Mouse (Mus musculus) frontal cortex, postnatal 36 days (tissue): ENCODE measurements around the gene Olfr692.
A peak's percentile ranks its signal among the peaks of the same experiment; 100 is the strongest.
"Not testable (repeated sequence)": the region's sequence is repeated elsewhere in the genome, so short reads cannot be mapped to it uniquely, and the experiment has no call there.

Experiments
- DNase-seq, 2 experiments: peaks; one replicate each; pipeline ENCODE4 v3.0.0; 2022; ENCODE audit warnings: low spot score in 2 of 2

Olfr692 gene

DNA sequence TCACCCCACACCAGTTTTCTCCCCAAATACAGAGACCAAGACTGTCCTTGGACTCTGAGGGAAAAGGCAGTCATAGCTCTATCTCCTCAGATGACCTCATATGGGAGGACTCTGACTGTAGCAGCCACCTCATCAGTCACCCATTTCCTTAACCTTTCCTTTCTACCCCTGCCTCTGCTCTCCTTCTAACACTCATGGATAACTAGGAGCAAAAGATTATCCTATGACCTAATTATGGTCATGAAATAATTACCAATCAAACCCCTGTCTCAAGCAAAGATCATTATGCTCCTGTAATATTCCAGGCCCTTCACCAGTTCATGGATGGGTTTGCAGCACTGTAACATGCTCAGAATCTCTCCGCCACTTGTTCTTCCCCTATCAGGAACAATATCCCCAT, at the start of gene Olfr692:
TSS of gene Olfr692 (plus strand) at position 301 of the 400 bp plus-strand sequence.
- no peak for DNase-seq

- DNase-seq = no peak
Observed at GRCm38 (mm10) chr7:105325302-105325701, 42.7 kb upstream of the Olfr692 start.

GRCm38 (mm10) chr7:105334004-105334403, 34.0 kb upstream of the Olfr692 start, which contains the start of gene Olfr690:
Gene Olfr690, minus strand, starts transcription at chr7:105334104.
- no peak for DNase-seq

DNA sequence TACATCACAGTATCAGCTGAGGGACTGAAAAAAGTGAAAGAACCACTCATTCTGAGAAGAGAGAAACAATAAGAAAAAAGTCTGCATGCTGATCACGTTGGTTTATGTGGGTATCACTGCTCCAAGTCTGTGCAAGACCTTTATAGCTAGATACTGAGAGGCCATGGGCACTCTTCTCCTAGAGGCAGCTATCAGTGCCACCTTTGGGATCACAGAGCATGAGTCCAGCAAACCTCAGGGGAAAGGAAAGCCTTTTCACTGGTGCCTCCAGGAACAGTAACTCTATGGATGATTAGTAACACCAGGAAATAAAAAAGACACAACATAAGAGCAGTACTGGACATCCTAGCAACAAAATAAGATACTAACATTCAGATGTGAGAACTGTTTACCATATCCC, 25.9 kb upstream of the Olfr692 start, which contains the start of gene Olfr691:
TSS of gene Olfr691 (minus strand) at position 101 of the 400 bp plus-strand sequence.
- DNase-seq = no peak

- DNase-seq = no peak
Observed at GRCm38 (mm10) chr7:105342752-105343151, 25.3 kb upstream of the Olfr692 start.

- DNase-seq = not testable (repeated sequence)
Observed at GRCm38 (mm10) chr7:105356064-105356463, 12.0 kb upstream of the Olfr692 start.

- not testable (repeated sequence) for DNase-seq
Observed at GRCm38 (mm10) chr7:105356487-105356886, 11.5 kb upstream of the Olfr692 start.

DNA sequence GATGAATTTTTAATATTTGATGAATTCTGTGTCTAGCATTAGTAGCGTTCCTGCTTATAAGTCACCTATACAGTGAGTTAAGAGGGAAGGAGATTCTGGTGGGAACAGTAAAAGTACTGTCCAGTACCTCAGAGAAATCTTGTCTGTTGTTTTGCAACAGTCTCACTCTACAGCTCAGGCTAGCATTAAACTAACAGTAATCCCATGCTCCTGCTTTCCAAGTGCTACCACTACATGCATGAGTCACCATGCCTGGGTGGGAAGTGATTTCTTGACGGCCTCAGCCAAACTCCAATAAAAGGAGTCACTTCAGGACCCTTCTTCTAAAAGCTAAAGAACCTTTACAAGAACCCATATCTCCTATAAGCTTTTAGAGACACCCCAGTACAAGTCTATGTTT, 6.3 kb upstream of the Olfr692 start:
- DNase-seq = no peak

GRCm38 (mm10) chr7:105367268-105367667, 762 bp upstream of the Olfr692 start:
- DNase-seq = no peak

GRCm38 (mm10) chr7:105368521-105368920, 491 bp downstream of the Olfr692 start:
- DNase-seq = no peak

DNA sequence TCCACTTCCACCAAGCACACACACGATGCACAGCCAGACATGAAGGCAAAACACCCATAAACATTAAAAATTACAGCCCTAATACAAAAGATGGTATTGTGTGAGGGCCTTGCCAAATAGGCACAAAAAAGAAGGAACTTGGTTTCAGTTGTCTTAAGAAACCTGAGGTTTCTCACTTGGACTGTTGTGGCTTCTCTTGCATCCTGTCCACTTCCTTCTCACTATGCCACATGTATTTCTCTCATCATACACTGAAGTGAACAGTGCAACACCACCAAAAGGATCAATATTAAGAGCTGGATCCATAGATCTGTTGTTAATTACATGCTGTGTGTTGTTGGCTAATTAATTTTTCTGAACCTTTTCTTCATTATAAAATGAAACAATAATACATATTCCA, 4.9 kb downstream of the Olfr692 start:
- DNase-seq = no peak

GRCm38 (mm10) chr7:105373509-105373908, 5.5 kb downstream of the Olfr692 start:
- DNase-seq = no peak

- no peak for DNase-seq
Observed at GRCm38 (mm10) chr7:105373976-105374375, 5.9 kb downstream of the Olfr692 start.

DNA sequence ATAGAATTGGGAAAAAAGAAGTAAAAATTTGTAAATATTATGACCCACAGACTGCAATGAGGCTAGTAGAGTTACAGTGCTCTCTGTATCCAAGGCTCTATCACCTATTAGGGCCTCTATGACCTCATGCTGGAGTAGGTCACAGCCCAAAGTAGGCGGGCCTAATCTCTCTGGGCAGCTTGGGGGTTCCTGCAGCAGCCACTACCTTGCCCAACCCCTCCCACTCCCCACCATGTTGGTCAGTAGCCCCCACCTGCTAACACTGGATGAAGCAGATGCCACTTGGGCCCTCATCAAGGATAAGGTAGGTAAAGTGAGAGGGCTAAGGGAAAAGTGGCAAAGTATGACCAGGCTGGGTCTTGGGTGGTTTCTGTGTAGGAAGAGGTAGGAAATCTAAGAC, 6.8 kb downstream of the Olfr692 start, which contains the start of gene Gm5901:
TSS of gene Gm5901 (plus strand) at position 173 of the 400 bp plus-strand sequence.
- DNase-seq = no peak

GRCm38 (mm10) chr7:105380329-105380728, 12.3 kb downstream of the Olfr692 start:
- DNase-seq = no peak

GRCm38 (mm10) chr7:105387696-105388095, 19.7 kb downstream of the Olfr692 start:
- DNase-seq = no peak

DNA sequence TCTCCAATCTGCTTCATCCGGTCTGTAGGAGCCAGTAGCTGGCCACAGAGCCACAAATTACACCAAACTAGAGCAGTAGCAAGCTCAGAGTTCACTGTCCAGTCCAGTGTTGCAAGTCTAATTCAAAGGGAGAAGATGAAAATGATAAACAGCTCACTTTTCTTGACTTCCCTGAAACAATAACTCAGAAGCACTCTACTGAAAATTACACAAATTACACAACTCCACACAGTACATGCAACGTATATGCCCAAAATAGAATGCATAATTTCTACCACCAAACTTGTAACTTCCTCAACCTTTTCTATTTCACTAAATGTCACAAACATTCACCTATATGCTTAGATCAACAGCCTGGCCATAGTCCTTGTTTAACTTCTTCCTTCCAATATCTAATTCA, 22.2 kb downstream of the Olfr692 start:
- no peak for DNase-seq

- no peak for DNase-seq
Observed at GRCm38 (mm10) chr7:105394606-105395005, 26.6 kb downstream of the Olfr692 start.

DNA sequence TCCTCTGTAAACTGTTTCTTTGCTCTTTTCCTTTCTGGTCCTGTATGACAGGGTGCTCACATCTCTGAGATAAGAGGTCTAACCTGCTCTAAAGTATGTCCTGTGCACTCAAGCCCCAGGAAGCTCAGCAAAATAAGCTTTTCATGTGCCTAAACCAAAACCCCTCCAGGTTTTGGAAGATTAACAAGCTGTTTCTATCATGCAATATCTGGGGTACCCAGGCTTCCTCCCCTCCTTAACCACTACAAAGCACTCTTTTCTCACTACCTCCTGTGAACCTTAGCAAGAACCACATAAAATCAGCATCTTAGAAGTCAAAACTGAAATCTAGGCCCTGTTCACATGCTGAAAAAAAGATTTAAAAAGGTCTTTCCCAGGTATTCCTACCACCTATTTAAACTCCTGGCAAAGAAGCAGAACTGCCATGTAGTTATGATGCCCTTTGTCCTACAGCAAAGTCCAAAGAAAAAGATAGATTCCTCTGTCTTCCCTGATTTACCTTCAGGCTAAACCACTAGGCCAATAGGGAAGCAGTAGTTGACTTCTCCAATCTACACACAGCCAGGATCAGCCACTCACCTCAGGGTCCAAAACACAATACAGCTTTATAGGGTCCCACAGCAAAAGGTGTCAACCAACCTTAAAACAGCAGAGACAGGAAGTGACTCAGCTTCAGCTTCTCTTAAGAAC, 27.2 kb downstream of the Olfr692 start:
- no peak for DNase-seq

GRCm38 (mm10) chr7:105396126-105396525, 28.1 kb downstream of the Olfr692 start:
- no peak for DNase-seq

DNA sequence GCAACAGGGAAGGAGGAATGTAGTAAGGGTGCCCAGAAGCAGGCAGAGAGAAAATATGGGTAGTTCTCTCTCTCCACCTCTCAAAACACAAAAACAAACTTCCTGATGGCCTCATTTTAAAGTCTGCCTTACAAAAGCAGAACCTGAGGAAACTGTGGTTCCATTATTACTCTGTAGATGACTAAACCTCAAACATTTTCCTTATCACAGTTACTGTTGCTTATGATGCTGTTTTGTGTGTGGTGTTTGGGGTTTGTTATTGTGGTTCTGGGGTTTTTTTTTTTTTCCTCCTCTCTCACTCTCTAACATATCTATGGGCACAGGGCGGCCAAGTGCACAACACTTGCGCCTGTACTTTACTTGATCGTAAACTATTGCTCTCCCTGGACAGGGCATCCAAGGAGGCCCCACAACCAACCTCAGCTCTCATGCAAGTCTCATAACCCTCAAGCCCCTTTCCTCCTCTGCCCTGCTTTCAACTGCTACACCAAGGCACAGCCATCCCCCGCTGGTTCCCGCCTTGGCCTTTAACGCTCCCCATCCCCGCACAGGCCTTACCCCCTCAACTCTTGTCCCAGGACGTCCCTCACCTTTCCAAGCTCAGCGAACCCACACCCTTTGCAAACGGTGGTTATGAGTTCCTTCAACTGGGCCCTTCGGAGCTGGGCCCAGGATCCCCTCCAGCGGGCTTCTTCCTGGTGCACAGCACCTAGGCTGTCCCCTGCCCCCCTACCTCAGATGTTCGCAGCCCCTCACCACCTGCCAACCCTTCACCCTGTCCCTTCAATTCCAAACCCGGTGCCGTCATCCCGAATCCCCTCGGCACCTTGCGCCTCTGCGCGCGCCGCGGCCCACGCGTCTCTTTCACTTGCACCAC, 31.3 kb downstream of the Olfr692 start:
- DNase-seq = no peak

- peak; percentile 99 for DNase-seq
Observed at GRCm38 (mm10) chr7:105399935-105400624, 32.0 kb downstream of the Olfr692 start, which contains the start of gene Fam160a2. Gene Fam160a2, minus strand, starts transcription at chr7:105400054.
